Comparison of ENCODE assay signal across 9 mouse cellular contexts in the genomic region with DNA sequence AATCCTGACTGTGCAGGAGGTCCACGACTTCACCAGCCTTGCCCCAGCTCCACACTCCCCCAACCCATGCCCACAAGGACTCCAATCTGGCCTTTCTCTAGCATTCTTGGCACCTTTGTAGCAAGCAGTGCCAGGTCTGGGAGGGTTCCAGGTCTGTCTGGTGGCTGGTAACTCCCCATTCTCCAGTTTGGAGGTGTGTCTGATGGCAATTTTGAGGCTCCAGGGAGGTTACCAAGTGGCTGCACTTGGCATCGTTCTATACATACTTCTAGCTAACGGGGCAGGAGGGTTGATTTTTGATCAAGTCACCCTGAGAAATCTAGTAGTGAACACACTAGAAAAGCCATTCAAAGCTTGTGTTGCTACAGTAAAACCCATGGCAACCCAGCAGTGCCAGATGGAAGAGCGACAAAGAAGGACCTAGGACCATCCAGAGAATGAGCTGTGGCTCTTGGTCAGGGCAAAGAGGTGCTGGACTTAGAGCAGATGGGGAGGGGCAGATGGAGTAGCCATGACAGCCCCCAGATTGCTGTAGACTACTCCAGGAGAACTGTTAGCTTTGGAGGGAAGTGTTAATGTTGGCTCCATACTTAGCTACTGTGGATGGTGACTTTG.
DNase-seq lines count a peak whose midpoint lies in the region; ATAC-seq lines count a peak whose summit lies in the region.
"Had no signal": no experiment of that assay in that cellular context is flagged by ENCODE, and none has a peak within 500 bp of the region (broad histone marks: within the 10 kb centered on the region; RNA-seq: fewer than 3 reads in every experiment).

No protein-coding gene starts in this region.

- no peaks in the 10 kb centered on the region; the same call in 1 of the 2 replicates for H3K27me3 ChIP-seq in neural tube, embryonic 15.5 days (replicated peaks)
- H3K27me3 ChIP-seq: liver, embryonic 13.5 days had no signal

- H3K4me2 ChIP-seq in neural tube, embryonic 15.5 days: no peak overlapping the region
- H3K4me2 ChIP-seq: liver, embryonic 13.5 days had no signal

- no peak overlapping the region for H3K4me3 ChIP-seq in neural tube, embryonic 15.5 days (replicated peaks)
- H3K4me3 ChIP-seq: liver, embryonic 13.5 days had no signal

- peak overlapping the region; percentile 75 for H3K27ac ChIP-seq in neural tube, embryonic 15.5 days (replicated peaks)
- H3K27ac ChIP-seq: liver, embryonic 13.5 days had no signal

- no peaks in the 10 kb centered on the region for H3K36me3 ChIP-seq in neural tube, embryonic 15.5 days
- H3K36me3 ChIP-seq: liver, embryonic 13.5 days had no signal

- peaks cover 36% of the 10 kb centered on the region for H3K4me1 ChIP-seq in neural tube, embryonic 15.5 days
- H3K4me1 ChIP-seq: liver, embryonic 13.5 days had no signal

- peak; percentile 45 for DNase-seq in adrenal gland, postnatal 10 days
- no peak for DNase-seq in adrenal gland, adult 18-20 months (ENCODE audit: low spot score in 2 of 2)
- peak; percentile 23 for DNase-seq in retina, postnatal 1 day
- DNase-seq in retina, embryonic 14.5 days (ENCODE audit: low spot score): no peak
- peak; percentile 26 to 41 for DNase-seq in layer of hippocampus, postnatal 25 days (ENCODE audit: extremely low spot score in 1 of 2, low spot score in 1 of 2)
- no peak for DNase-seq in spleen, postnatal 36 days (ENCODE audit: low spot score in 2 of 2)
- DNase-seq in ovary, postnatal 10 days (ENCODE audit: low spot score): no peak
- DNase-seq: liver, embryonic 13.5 days had no signal

- no peaks in the 10 kb centered on the region for H3K9me3 ChIP-seq in neural tube, embryonic 15.5 days (replicated peaks)
- H3K9me3 ChIP-seq: liver, embryonic 13.5 days had no signal

- no peak overlapping the region for H3K9ac ChIP-seq in neural tube, embryonic 15.5 days (replicated peaks)
- H3K9ac ChIP-seq: liver, embryonic 13.5 days had no signal

- ATAC-seq in neural tube, embryonic 15.5 days (ENCODE audit: low FRiP score): peak; percentile 76

- 50% methylated on average over 4 of the region's 4 CpGs for WGBS in neural tube, embryonic 15.5 days

Comparison
In these comparisons a context has a peak if more than half of its experiments do, and no peak if none do; other contexts are left out.
1. DNase-seq: peak in adrenal gland, postnatal 10 days (single experiment), retina, postnatal 1 day (single experiment) and layer of hippocampus, postnatal 25 days (2 of 2); none in adrenal gland, adult 18-20 months (0 of 2), retina, embryonic 14.5 days (single experiment), spleen, postnatal 36 days (0 of 2) and ovary, postnatal 10 days (single experiment).